Mouse (Mus musculus) thymus, adult 2 months (tissue): ENCODE measurements around the gene Nfe2.

ENCODE experiments used
- CTCF ChIP-seq: fragments of 200-500 bp; IDR thresholded peaks from 2 replicates; pipeline ENCODE4 v1.5.1; 2012; ENCODE audit warnings: mild to moderate bottlenecking, control low read depth, low read length, moderate library complexity, borderline replicate concordance; ENCODE audit not compliant: control insufficient read depth, poor library complexity, insufficient read depth; ENCODE audit errors: extremely low read depth
- POLR2A ChIP-seq: fragments of 200-500 bp; IDR thresholded peaks from 2 replicates; pipeline ENCODE4 v1.6.1; 2012; ENCODE audit warnings: mild to moderate bottlenecking, low read length, control low read depth, moderate library complexity; ENCODE audit not compliant: control insufficient read depth, poor library complexity, insufficient read depth; ENCODE audit errors: extremely low read depth

DNA sequence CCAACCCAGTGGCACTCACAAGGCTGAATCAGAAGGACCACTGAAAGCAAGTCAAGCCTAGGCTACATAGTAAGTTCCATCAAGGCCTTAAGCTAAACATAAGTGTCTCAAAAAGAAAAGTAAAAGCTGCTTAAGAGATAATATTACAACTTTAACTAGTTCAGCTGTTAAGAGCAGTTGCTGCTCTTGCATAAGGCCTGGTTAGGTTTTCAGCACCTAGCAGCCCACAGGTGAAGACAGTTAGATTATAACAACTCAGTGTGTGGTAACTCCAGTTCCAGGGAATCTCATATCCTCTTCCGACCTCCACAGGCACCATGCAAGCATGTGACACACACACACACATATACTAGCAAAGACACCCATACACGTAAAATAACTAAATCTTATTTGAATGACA, 30.6 kb downstream of the Nfe2 start:
- TF ChIP-seq POLR2A (no peak), CTCF (no peak)
